Mouse (Mus musculus): ENCODE results near the gene Tln2. TPM values are rescaled to one million over a fixed set of nuclear protein-coding genes. Genes with fewer than 3 reads are reported as not detected.
"Not testable (repeated sequence)": the region's sequence is repeated elsewhere in the genome, so short reads cannot be mapped to it uniquely, and the experiment has no call there.

Gene Tln2
- polyA plus RNA-seq, 1 experiment from 2014 or later: 46.3 TPM

GRCm38 (mm10) chr9:67287457-67287856, 272.0 kb downstream of the Tln2 start:
- peaks cover 34% of the 10 kb centered on the region for H3K36me3 ChIP-seq (ENCODE audit: control insufficient read depth, insufficient read depth, low read length)
- H3K27me3 ChIP-seq (replicated peaks; ENCODE audit: control insufficient read depth, insufficient read depth, low read length): no peaks in the 10 kb centered on the region
- no peak overlapping the region for H3K9ac ChIP-seq (ENCODE audit: low read depth, low read length)
- DNase-seq (ENCODE audit: low spot score): no peak
- no peak overlapping the region for H3K27ac ChIP-seq (replicated peaks; ENCODE audit: low read depth, low read length)
- no peaks in the 10 kb centered on the region for H3K4me1 ChIP-seq (ENCODE audit: control insufficient read depth, insufficient read depth, low read length)
- no peak overlapping the region for H3K4me3 ChIP-seq (ENCODE audit: low read depth, low read length)
- H3K4me2 ChIP-seq (ENCODE audit: low read depth, low read length): no peak overlapping the region
- no peak for ATAC-seq (ENCODE audit: low read depth)
- H3K9me3 ChIP-seq (ENCODE audit: control insufficient read depth, low read length): no peaks in the 10 kb centered on the region
- 84% methylated on average over 4 of the region's 4 CpGs for WGBS

DNA sequence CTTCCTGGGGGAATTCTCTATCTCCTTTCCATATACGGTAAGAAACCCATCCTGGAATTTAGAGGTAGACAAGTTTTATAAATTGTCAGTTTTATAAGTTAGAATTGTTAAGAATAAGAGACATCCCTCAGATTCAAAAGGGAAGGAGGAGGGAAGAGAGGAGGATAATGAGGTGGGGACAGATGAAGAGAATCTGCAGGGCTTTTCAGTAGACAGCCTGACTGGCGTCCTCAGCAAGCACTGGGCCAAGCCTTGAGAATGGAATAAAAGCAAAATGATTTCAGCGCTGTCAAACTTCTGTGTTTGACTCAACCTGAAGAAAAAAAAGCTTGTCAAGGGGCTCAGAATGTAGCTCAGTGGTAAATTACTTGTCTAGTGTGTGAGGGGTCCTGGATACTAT, 272.7 kb downstream of the Tln2 start:
- Histone ChIP-seq H3K9me3 (ENCODE audit: control insufficient read depth, low read length) (no peaks in the 10 kb centered on the region), H3K9ac (ENCODE audit: low read depth, low read length) (no peak overlapping the region), H3K4me1 (ENCODE audit: control insufficient read depth, insufficient read depth, low read length) (no peaks in the 10 kb centered on the region), H3K27me3 (replicated peaks; ENCODE audit: control insufficient read depth, insufficient read depth, low read length) (no peaks in the 10 kb centered on the region), H3K27ac (replicated peaks; ENCODE audit: low read depth, low read length) (no peak overlapping the region), H3K4me3 (ENCODE audit: low read depth, low read length) (no peak overlapping the region), H3K36me3 (ENCODE audit: control insufficient read depth, insufficient read depth, low read length) (peaks cover 34% of the 10 kb centered on the region), H3K4me2 (ENCODE audit: low read depth, low read length) (no peak overlapping the region)
- WGBS: 90% methylated on average over 3 of the region's 3 CpGs
- no peak for DNase-seq (ENCODE audit: low spot score)
- ATAC-seq (ENCODE audit: low read depth): no peak

GRCm38 (mm10) chr9:67285544-67285943, 274.0 kb downstream of the Tln2 start:
- WGBS: 75% methylated on average over 3 of the region's 3 CpGs
- H3K27me3 ChIP-seq (replicated peaks; ENCODE audit: control insufficient read depth, insufficient read depth, low read length): no peaks in the 10 kb centered on the region
- no peak for ATAC-seq (ENCODE audit: low read depth)
- no peak for DNase-seq (ENCODE audit: low spot score)
- no peaks in the 10 kb centered on the region for H3K4me1 ChIP-seq (ENCODE audit: control insufficient read depth, insufficient read depth, low read length)
- no peaks in the 10 kb centered on the region for H3K9me3 ChIP-seq (ENCODE audit: control insufficient read depth, low read length)
- H3K9ac ChIP-seq (ENCODE audit: low read depth, low read length): no peak overlapping the region
- H3K36me3 ChIP-seq (ENCODE audit: control insufficient read depth, insufficient read depth, low read length): peaks cover 34% of the 10 kb centered on the region
- H3K4me2 ChIP-seq (ENCODE audit: low read depth, low read length): no peak overlapping the region
- H3K27ac ChIP-seq (replicated peaks; ENCODE audit: low read depth, low read length): no peak overlapping the region
- no peak overlapping the region for H3K4me3 ChIP-seq (ENCODE audit: low read depth, low read length)

DNA sequence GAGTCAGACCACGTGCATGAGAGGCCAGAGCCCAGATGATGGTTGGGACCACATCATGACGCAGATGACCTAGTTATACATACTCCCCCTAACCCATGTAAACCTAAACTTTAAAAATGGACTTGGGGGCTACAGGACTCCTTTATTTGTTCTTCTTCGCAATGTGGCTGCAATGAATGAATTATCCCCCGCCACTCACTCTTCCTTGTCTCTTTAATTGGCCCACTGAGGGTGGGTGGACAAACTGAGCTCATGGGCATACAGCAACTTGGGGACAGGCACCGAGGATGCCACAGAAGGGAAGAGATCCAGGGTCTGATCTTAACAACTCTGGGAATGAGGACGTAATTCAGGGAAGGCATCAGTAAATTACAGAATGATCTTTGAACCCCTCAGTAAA, 277.7 kb downstream of the Tln2 start:
- no peak overlapping the region for H3K9ac ChIP-seq (ENCODE audit: low read depth, low read length)
- no peak overlapping the region for H3K27ac ChIP-seq (replicated peaks; ENCODE audit: low read depth, low read length)
- no peaks in the 10 kb centered on the region for H3K9me3 ChIP-seq (ENCODE audit: control insufficient read depth, low read length)
- no peaks in the 10 kb centered on the region for H3K27me3 ChIP-seq (replicated peaks; ENCODE audit: control insufficient read depth, insufficient read depth, low read length)
- H3K4me3 ChIP-seq (ENCODE audit: low read depth, low read length): no peak overlapping the region
- ATAC-seq (ENCODE audit: low read depth) (no peak), DNase-seq (ENCODE audit: low spot score) (no peak)
- no peak overlapping the region for H3K4me2 ChIP-seq (ENCODE audit: low read depth, low read length)
- WGBS: 83% methylated on average over 6 of the region's 6 CpGs
- H3K36me3 ChIP-seq (ENCODE audit: control insufficient read depth, insufficient read depth, low read length): peaks cover 20% of the 10 kb centered on the region
- no peaks in the 10 kb centered on the region for H3K4me1 ChIP-seq (ENCODE audit: control insufficient read depth, insufficient read depth, low read length)

GRCm38 (mm10) chr9:67280311-67280710, 279.2 kb downstream of the Tln2 start:
- not testable (repeated sequence) for H3K27ac ChIP-seq (replicated peaks; ENCODE audit: low read depth, low read length); H3K4me3 ChIP-seq (ENCODE audit: low read depth, low read length); H3K4me2 ChIP-seq (ENCODE audit: low read depth, low read length); H3K27me3 ChIP-seq (replicated peaks; ENCODE audit: control insufficient read depth, insufficient read depth, low read length); H3K9ac ChIP-seq (ENCODE audit: low read depth, low read length); H3K4me1 ChIP-seq (ENCODE audit: control insufficient read depth, insufficient read depth, low read length); DNase-seq (ENCODE audit: low spot score); H3K9me3 ChIP-seq (ENCODE audit: control insufficient read depth, low read length); ATAC-seq (ENCODE audit: low read depth)
- H3K36me3 ChIP-seq (ENCODE audit: control insufficient read depth, insufficient read depth, low read length): peaks cover 14% of the 10 kb centered on the region

- Histone ChIP-seq H3K9me3 (ENCODE audit: control insufficient read depth, low read length) (no peaks in the 10 kb centered on the region), H3K27me3 (replicated peaks; ENCODE audit: control insufficient read depth, insufficient read depth, low read length) (no peaks in the 10 kb centered on the region), H3K4me1 (ENCODE audit: control insufficient read depth, insufficient read depth, low read length) (0 out of 2 replicates have a peak, but pooled peaks cover 4% of the 10 kb centered on the region), H3K4me2 (ENCODE audit: low read depth, low read length) (no peak overlapping the region), H3K36me3 (ENCODE audit: control insufficient read depth, insufficient read depth, low read length) (peaks cover 18% of the 10 kb centered on the region; the same call in 1 of the 2 replicates), H3K27ac (replicated peaks; ENCODE audit: low read depth, low read length) (no peak overlapping the region), H3K9ac (ENCODE audit: low read depth, low read length) (no peak overlapping the region), H3K4me3 (ENCODE audit: low read depth, low read length) (no peak overlapping the region)
- ATAC-seq (ENCODE audit: low read depth) (no peak), DNase-seq (ENCODE audit: low spot score) (no peak)
- WGBS: 89% methylated on average over 6 of the region's 6 CpGs
Measured at GRCm38 (mm10) chr9:67276446-67276845, 283.1 kb downstream of the Tln2 start.

GRCm38 (mm10) chr9:67274296-67274695, 285.2 kb downstream of the Tln2 start:
- Histone ChIP-seq H3K4me2 (ENCODE audit: low read depth, low read length) (no peak overlapping the region), H3K27me3 (replicated peaks; ENCODE audit: control insufficient read depth, insufficient read depth, low read length) (no peaks in the 10 kb centered on the region), H3K9ac (ENCODE audit: low read depth, low read length) (no peak overlapping the region), H3K9me3 (ENCODE audit: control insufficient read depth, low read length) (no peaks in the 10 kb centered on the region), H3K27ac (replicated peaks; ENCODE audit: low read depth, low read length) (no peak overlapping the region), H3K4me1 (ENCODE audit: control insufficient read depth, insufficient read depth, low read length) (peaks cover 25% of the 10 kb centered on the region), H3K4me3 (ENCODE audit: low read depth, low read length) (no peak overlapping the region), H3K36me3 (ENCODE audit: control insufficient read depth, insufficient read depth, low read length) (peaks cover 18% of the 10 kb centered on the region; the same call in 1 of the 2 replicates)
- 56% methylated on average over 3 of the region's 3 CpGs for WGBS
- DNase-seq (ENCODE audit: low spot score): peak; percentile 23
- no peak for ATAC-seq (ENCODE audit: low read depth)

DNA sequence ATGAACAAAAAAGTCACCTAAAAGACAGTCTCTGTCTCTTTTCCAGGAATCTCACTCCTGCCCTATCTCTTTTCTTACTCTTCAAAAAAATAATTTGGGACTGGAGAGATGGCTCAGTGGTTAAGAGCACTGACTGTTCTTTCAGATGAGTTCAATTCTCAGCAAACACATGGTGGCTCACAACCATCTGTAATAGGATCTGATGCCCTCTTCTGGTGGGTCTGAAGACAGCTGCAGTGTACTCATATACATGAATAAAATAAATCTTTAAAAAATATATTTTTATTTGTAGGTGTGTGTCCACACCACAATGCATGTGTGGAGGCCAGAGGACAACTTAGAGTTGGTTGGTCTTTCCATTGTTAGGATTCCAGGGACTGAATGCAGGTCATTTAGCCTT, 286.1 kb downstream of the Tln2 start:
- DNase-seq (ENCODE audit: low spot score) (no peak), ATAC-seq (ENCODE audit: low read depth) (no peak)
- no peak overlapping the region for H3K4me3 ChIP-seq (ENCODE audit: low read depth, low read length)
- H3K27me3 ChIP-seq (replicated peaks; ENCODE audit: control insufficient read depth, insufficient read depth, low read length): no peaks in the 10 kb centered on the region
- H3K9ac ChIP-seq (ENCODE audit: low read depth, low read length): no peak overlapping the region
- peaks cover 34% of the 10 kb centered on the region for H3K4me1 ChIP-seq (ENCODE audit: control insufficient read depth, insufficient read depth, low read length)
- H3K9me3 ChIP-seq (ENCODE audit: control insufficient read depth, low read length): no peaks in the 10 kb centered on the region
- H3K36me3 ChIP-seq (ENCODE audit: control insufficient read depth, insufficient read depth, low read length): peaks cover 18% of the 10 kb centered on the region; the same call in 1 of the 2 replicates
- no peak overlapping the region for H3K4me2 ChIP-seq (ENCODE audit: low read depth, low read length)
- no peak overlapping the region for H3K27ac ChIP-seq (replicated peaks; ENCODE audit: low read depth, low read length)

- Histone ChIP-seq H3K27me3 (replicated peaks; ENCODE audit: control insufficient read depth, insufficient read depth, low read length) (no peaks in the 10 kb centered on the region), H3K27ac (replicated peaks; ENCODE audit: low read depth, low read length) (peak overlapping the region; percentile 79; the same call in 1 of the 2 replicates), H3K9ac (ENCODE audit: low read depth, low read length) (no peak overlapping the region), H3K36me3 (ENCODE audit: control insufficient read depth, insufficient read depth, low read length) (0 out of 2 replicates have a peak, but pooled peaks cover 4% of the 10 kb centered on the region), H3K9me3 (ENCODE audit: control insufficient read depth, low read length) (no peaks in the 10 kb centered on the region), H3K4me1 (ENCODE audit: control insufficient read depth, insufficient read depth, low read length) (peaks cover 42% of the 10 kb centered on the region), H3K4me2 (ENCODE audit: low read depth, low read length) (no peak overlapping the region), H3K4me3 (ENCODE audit: low read depth, low read length) (no peak overlapping the region)
- DNase-seq (ENCODE audit: low spot score) (peak; percentile 69), ATAC-seq (ENCODE audit: low read depth) (no peak)
- WGBS: 68% methylated on average over 7 of the region's 7 CpGs
Measured at GRCm38 (mm10) chr9:67270734-67271133, 288.8 kb downstream of the Tln2 start.
